Mouse (Mus musculus): ENCODE measurements around the gene Shc4. TPM values are rescaled to one million over a fixed set of nuclear protein-coding genes. Genes with fewer than 3 reads are reported as not detected.

Shc4 gene
- total RNA-seq, 2 experiments from 2014 or later, result 0.15 TPM; not detected in 1

DNA sequence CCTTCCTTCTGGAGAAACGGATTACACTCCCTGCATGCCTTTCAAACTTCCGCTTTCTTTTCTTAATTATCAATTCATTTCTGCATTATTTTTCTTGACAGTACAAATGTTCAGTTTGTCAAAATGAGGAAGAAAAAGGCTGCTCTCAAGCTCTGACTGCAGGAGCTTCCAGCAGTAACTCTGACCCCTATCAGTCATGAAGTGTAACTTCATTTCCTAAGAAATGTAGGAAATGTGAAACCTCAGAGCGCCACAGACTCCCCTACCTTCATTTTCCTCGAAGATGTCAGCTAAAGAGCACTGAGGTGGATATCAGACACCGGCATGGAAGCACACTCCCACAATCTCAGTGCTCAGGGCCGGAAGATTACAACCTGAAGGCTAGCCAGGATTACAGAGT is 129.9 kb downstream of the Shc4 start:
- ATAC-seq (replicated peaks; ENCODE audit: low FRiP score, poor library complexity, severe bottlenecking), result no peak

DNA sequence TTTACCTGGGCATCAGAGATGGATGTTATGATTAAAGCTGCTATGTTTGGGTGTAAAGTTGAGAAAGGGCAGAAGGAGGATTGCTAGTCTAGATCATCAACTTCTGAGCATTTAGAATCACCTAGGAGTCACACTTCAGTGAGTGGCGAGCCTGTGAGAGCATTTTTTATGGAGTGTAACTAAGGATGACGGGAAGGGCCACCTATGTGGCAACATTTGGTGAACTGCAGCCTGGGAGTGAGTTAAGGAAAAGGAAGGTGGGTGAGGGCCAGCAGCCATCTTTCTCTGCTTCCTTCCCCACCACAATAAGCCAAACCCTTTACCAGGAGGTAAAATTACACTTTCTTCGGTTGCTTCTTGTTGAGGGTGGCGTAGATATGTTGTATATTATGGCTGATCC is 132.1 kb downstream of the Shc4 start:
- ATAC-seq (replicated peaks; ENCODE audit: low FRiP score, poor library complexity, severe bottlenecking), result no peak

- no peak for ATAC-seq (replicated peaks; ENCODE audit: low FRiP score, poor library complexity, severe bottlenecking)
These were observed 134.7 kb downstream of the Shc4 start for GRCm38 (mm10) chr2:125589287-125589686.

DNA sequence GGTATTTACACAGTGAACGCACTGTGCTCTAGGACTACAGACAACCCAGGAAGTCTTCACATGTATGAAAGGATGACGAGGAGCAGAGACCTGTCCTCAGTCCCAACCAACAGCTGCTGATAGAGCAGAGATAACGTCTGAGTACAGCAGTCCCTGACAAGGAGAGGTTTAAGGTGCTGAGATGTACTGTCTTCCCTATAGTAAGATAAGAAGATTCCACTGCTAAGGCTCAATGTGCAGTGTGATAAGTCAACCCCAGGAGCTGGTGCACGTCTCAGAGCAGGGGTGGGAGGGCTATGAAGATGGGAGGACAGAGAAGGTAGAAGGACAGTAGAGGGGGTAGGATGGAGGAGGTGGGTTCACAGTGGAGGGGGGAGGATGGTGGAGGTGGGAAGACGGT is 142.9 kb downstream of the Shc4 start:
- ATAC-seq (replicated peaks; ENCODE audit: low FRiP score, poor library complexity, severe bottlenecking), result no peak

- ATAC-seq (replicated peaks; ENCODE audit: low FRiP score, poor library complexity, severe bottlenecking), result no peak
These were observed 146.3 kb downstream of the Shc4 start for GRCm38 (mm10) chr2:125577670-125578069.

Other genes with a start within 250 kb of the Shc4 start
- gene Gm9913, start 219.1 kb downstream of the Shc4 start, total RNA-seq (2015; ENCODE audit: low replicate concordance), result not detected in 2 replicates
- not detected in 2 replicates for gene Gm9913, start 219.1 kb downstream of the Shc4 start, total RNA-seq (2017; ENCODE audit: low replicate concordance)
- gene Fbn1, start 216.2 kb downstream of the Shc4 start, total RNA-seq (2015; ENCODE audit: low replicate concordance), result under 0.01 TPM in 2 replicates
- under 0.01 and 0.83 TPM in 2 replicates for gene Fbn1, start 216.2 kb downstream of the Shc4 start, total RNA-seq (2017; ENCODE audit: low replicate concordance)
- 14.3 and 20.2 TPM in 2 replicates for gene Cep152, start 99.0 kb downstream of the Shc4 start, total RNA-seq (2015; ENCODE audit: low replicate concordance)
- 36.8 and 49.8 TPM in 2 replicates for gene Cep152, start 99.0 kb downstream of the Shc4 start, total RNA-seq (2017; ENCODE audit: low replicate concordance)
- gene Eid1, start 51.1 kb downstream of the Shc4 start, total RNA-seq (2015; ENCODE audit: low replicate concordance), result 52.0 and 77.1 TPM in 2 replicates
- 96.0 and 96.6 TPM in 2 replicates for gene Eid1, start 51.1 kb downstream of the Shc4 start, total RNA-seq (2017; ENCODE audit: low replicate concordance)
- 19.3 and 23.4 TPM in 2 replicates for gene Secisbp2l, start 58.7 kb upstream of the Shc4 start, total RNA-seq (2015; ENCODE audit: low replicate concordance)
- gene Secisbp2l, start 58.7 kb upstream of the Shc4 start, total RNA-seq (2017; ENCODE audit: low replicate concordance), result 35.2 and 43.1 TPM in 2 replicates
- gene Galk2, start 135.0 kb upstream of the Shc4 start, total RNA-seq (2015; ENCODE audit: low replicate concordance), result 1.1 and 5.0 TPM in 2 replicates
- 4.0 and 17.5 TPM in 2 replicates for gene Galk2, start 135.0 kb upstream of the Shc4 start, total RNA-seq (2017; ENCODE audit: low replicate concordance)
- gene Cops2, start 135.0 kb upstream of the Shc4 start, total RNA-seq (2015; ENCODE audit: low replicate concordance), result 60.5 and 85.1 TPM in 2 replicates
- gene Cops2, start 135.0 kb upstream of the Shc4 start, total RNA-seq (2017; ENCODE audit: low replicate concordance), result 143 and 182 TPM in 2 replicates

Data from erythroid progenitor cell, adult 5-6 weeks (primary cell).